Mouse (Mus musculus) stomach, embryonic 16.5 days (tissue): Measurements from ENCODE around the gene Mrpl55. TPM values are rescaled to one million over a fixed set of nuclear protein-coding genes. Genes with fewer than 3 reads are reported as not detected.
"Not testable (repeated sequence)": the region's sequence is repeated elsewhere in the genome, so short reads cannot be mapped to it uniquely, and the experiment has no call there.

Source experiments
- ATAC-seq: fragments of 200-750 bp; cut with Nextera tagmentation; 2 replicates; pipeline ENCODE4 v1.8.0; 2017; ENCODE audit warnings: moderate number of reproducible peaks, moderate TSS enrichment; ENCODE audit not compliant: insufficient read depth, low FRiP score
- H3K27ac ChIP-seq: fragments of 300-500 bp; sonication (generic); 2 replicates; pipeline ENCODE4 v1.5.1; 2014; ENCODE audit warnings: low read length
- H3K27me3 ChIP-seq: fragments of 300-500 bp; sonication (generic); 2 replicates; pipeline ENCODE4 v1.6.1; 2014; ENCODE audit warnings: low read length, control low read depth, mixed read lengths; ENCODE audit not compliant: control insufficient read depth, insufficient read depth
- H3K36me3 ChIP-seq: fragments of 300-500 bp; sonication (generic); 2 replicates; pipeline ENCODE4 v1.6.1; 2014; ENCODE audit warnings: low read length; ENCODE audit not compliant: control insufficient read depth, insufficient read depth
- H3K4me1 ChIP-seq: fragments of 300-500 bp; sonication (generic); 2 replicates; pipeline ENCODE4 v1.6.1; 2014; ENCODE audit warnings: low read length, control low read depth, mixed read lengths; ENCODE audit not compliant: control insufficient read depth, insufficient read depth
- H3K4me2 ChIP-seq: fragments of 300-500 bp; sonication (generic); 2 replicates; pipeline ENCODE4 v1.6.1; 2014; ENCODE audit warnings: low read depth, low read length, mixed read lengths
- H3K4me3 ChIP-seq: fragments of 300-500 bp; sonication (generic); replicated peaks from 2 replicates; pipeline ENCODE4 v1.5.1; 2014; ENCODE audit warnings: mild to moderate bottlenecking, low read length
- H3K9ac ChIP-seq: fragments of 300-500 bp; sonication (generic); 2 replicates; pipeline ENCODE4 v1.6.1; 2014; ENCODE audit warnings: low read length
- H3K9me3 ChIP-seq: fragments of 300-500 bp; sonication (generic); replicated peaks from 2 replicates; pipeline ENCODE4 v1.6.1; 2016; ENCODE audit warnings: low read length, control low read depth; ENCODE audit not compliant: control insufficient read depth
- WGBS: fragments of 180-500 bp; shearing (Covaris S2); extraction: QIAGEN DNeasy Blood & Tissue Kit; methylation state at CpG from one replicate; pipeline ENCODE4 v1.1.7; 2014; 5-methylcytosine and 5-hydroxymethylcytosine counted together
- polyA plus RNA-seq: library from polyadenylated mRNA; unstranded; fragments of >200 nt; fragmentation: Nextera tagmentation; extraction: Ambion mirVana; gene quantifications from 2 replicates; pipeline ENCODE4 v1.2.1, GENCODE M21; 2015

Gene Mrpl55
- polyA plus RNA-seq, 1 experiment from 2014 or later, result 78.9 TPM

- H3K9ac ChIP-seq, result no peak overlapping the region
Measured at GRCm38 (mm10) chr11:59209580-59209979, 7.3 kb downstream of the Mrpl55 start.

GRCm38 (mm10) chr11:59210020-59210419, 7.7 kb downstream of the Mrpl55 start:
- H3K4me2 ChIP-seq, result no peak overlapping the region

More at GRCm38 (mm10) chr11:59209580-59209979, 7.3 kb downstream of the Mrpl55 start:
- no peak overlapping the region for H3K4me3 ChIP-seq
- peaks cover 23% of the 10 kb centered on the region for H3K4me1 ChIP-seq
- H3K27ac ChIP-seq, result peak overlapping the region; percentile 96; the same call in 1 of the 2 replicates
- H3K9me3 ChIP-seq, result no peaks in the 10 kb centered on the region
- no peak for ATAC-seq
- peak overlapping the region; percentile 82 for H3K4me2 ChIP-seq
- peaks cover 6% of the 10 kb centered on the region; the same call in 1 of the 2 replicates for H3K36me3 ChIP-seq
- WGBS, result 53% methylated on average over 5 of the region's 5 CpGs
- no peaks in the 10 kb centered on the region for H3K27me3 ChIP-seq

GRCm38 (mm10) chr11:59211561-59211960, 9.3 kb downstream of the Mrpl55 start:
- not testable (repeated sequence) for ATAC-seq, H3K36me3 ChIP-seq, H3K27me3 ChIP-seq, H3K27ac ChIP-seq, H3K4me2 ChIP-seq, H3K9me3 ChIP-seq, H3K9ac ChIP-seq, H3K4me3 ChIP-seq
- peaks cover 26% of the 10 kb centered on the region for H3K4me1 ChIP-seq
- 80% methylated on average over 9 of the region's 9 CpGs for WGBS

More at GRCm38 (mm10) chr11:59210020-59210419, 7.7 kb downstream of the Mrpl55 start:
- no peak overlapping the region for H3K9ac ChIP-seq
- H3K4me3 ChIP-seq, result no peak overlapping the region
- H3K27ac ChIP-seq, result no peak overlapping the region
- peaks cover 23% of the 10 kb centered on the region for H3K4me1 ChIP-seq
- H3K27me3 ChIP-seq, result no peaks in the 10 kb centered on the region
- no peaks in the 10 kb centered on the region for H3K9me3 ChIP-seq
- no peak for ATAC-seq
- 73% methylated on average over 4 of the region's 4 CpGs for WGBS
- H3K36me3 ChIP-seq, result peaks cover 6% of the 10 kb centered on the region; the same call in 1 of the 2 replicates

GRCm38 (mm10) chr11:59212320-59212719, 10.0 kb downstream of the Mrpl55 start:
- WGBS, result 75% methylated on average over 12 of the region's 12 CpGs
- not testable (repeated sequence) for ATAC-seq

GRCm38 (mm10) chr11:59212892-59213494, 10.7 kb downstream of the Mrpl55 start:
- H3K4me1 ChIP-seq, result peaks cover 29% of the 10 kb centered on the region
- ATAC-seq, result no peak
- 86% methylated on average over 12 of the region's 12 CpGs for WGBS
- H3K4me3 ChIP-seq, result no peak overlapping the region
- H3K9me3 ChIP-seq, result no peaks in the 10 kb centered on the region
- H3K9ac ChIP-seq, result no peak overlapping the region
- H3K27ac ChIP-seq, result no peak overlapping the region
- no peaks in the 10 kb centered on the region for H3K27me3 ChIP-seq
- H3K4me2 ChIP-seq, result no peak overlapping the region
- H3K36me3 ChIP-seq, result peaks cover 6% of the 10 kb centered on the region; the same call in 1 of the 2 replicates

More at GRCm38 (mm10) chr11:59212320-59212719, 10.0 kb downstream of the Mrpl55 start:
- not testable (repeated sequence) for H3K4me2 ChIP-seq, H3K9me3 ChIP-seq, H3K27ac ChIP-seq, H3K9ac ChIP-seq, H3K36me3 ChIP-seq, H3K27me3 ChIP-seq, H3K4me3 ChIP-seq
- H3K4me1 ChIP-seq, result peaks cover 26% of the 10 kb centered on the region

- 80% methylated on average over 3 of the region's 3 CpGs for WGBS
- Histone ChIP-seq H3K36me3 (no peaks in the 10 kb centered on the region), H3K27ac (no peak overlapping the region), H3K9me3 (no peaks in the 10 kb centered on the region), H3K4me2 (no peak overlapping the region), H3K4me3 (no peak overlapping the region), H3K4me1 (peaks cover 32% of the 10 kb centered on the region), H3K9ac (no peak overlapping the region), H3K27me3 (no peaks in the 10 kb centered on the region)
- no peak for ATAC-seq
Measured at GRCm38 (mm10) chr11:59216955-59217354, 14.7 kb downstream of the Mrpl55 start.

- Histone ChIP-seq H3K36me3 (no peaks in the 10 kb centered on the region), H3K27ac (peak overlapping the region; percentile 84), H3K27me3 (no peaks in the 10 kb centered on the region), H3K4me3 (no peak overlapping the region), H3K4me2 (peak overlapping the region; percentile 33), H3K9ac (no peak overlapping the region), H3K4me1 (peaks cover 44% of the 10 kb centered on the region), H3K9me3 (no peaks in the 10 kb centered on the region)
- WGBS, result 62% methylated on average over 4 of the region's 4 CpGs
- ATAC-seq, result peak; percentile 80
Measured at GRCm38 (mm10) chr11:59218389-59218998, 16.2 kb downstream of the Mrpl55 start.

- no peak for ATAC-seq
- Histone ChIP-seq H3K9me3 (no peaks in the 10 kb centered on the region), H3K4me3 (no peak overlapping the region), H3K9ac (no peak overlapping the region), H3K4me2 (peak overlapping the region; percentile 33; the same call in 1 of the 2 replicates), H3K27me3 (no peaks in the 10 kb centered on the region), H3K36me3 (no peaks in the 10 kb centered on the region), H3K4me1 (peaks cover 50% of the 10 kb centered on the region), H3K27ac (peak overlapping the region; percentile 84)
Measured at GRCm38 (mm10) chr11:59219064-59219463, 16.8 kb downstream of the Mrpl55 start.

- no peak overlapping the region for H3K4me2 ChIP-seq
- H3K36me3 ChIP-seq, result no peaks in the 10 kb centered on the region
- H3K4me3 ChIP-seq, result no peak overlapping the region
- no peaks in the 10 kb centered on the region for H3K27me3 ChIP-seq
- H3K9ac ChIP-seq, result no peak overlapping the region
- H3K27ac ChIP-seq, result no peak overlapping the region
- peaks cover 71% of the 10 kb centered on the region for H3K4me1 ChIP-seq
- H3K9me3 ChIP-seq, result no peaks in the 10 kb centered on the region
- no peak for ATAC-seq
Measured at GRCm38 (mm10) chr11:59221604-59222003, 19.3 kb downstream of the Mrpl55 start.
